Mouse (Mus musculus) midbrain, postnatal 0 days (tissue): ENCODE data around the gene Pkmyt1. TPM values are rescaled to one million over a fixed set of nuclear protein-coding genes. Genes with fewer than 3 reads are reported as not detected.

Experiments used
- ATAC-seq: fragments of 200-750 bp; cut with Nextera tagmentation; 2 replicates; pipeline ENCODE4 v1.8.0; 2017; ENCODE audit warnings: moderate number of reproducible peaks, mild to moderate bottlenecking, moderate TSS enrichment, moderate library complexity; ENCODE audit not compliant: low FRiP score
- DNase-seq: peaks from one replicate; pipeline ENCODE4 v3.0.0-alpha.2; 2015; ENCODE audit warnings: low spot score
- H3K27ac ChIP-seq: fragments of 300-500 bp; sonication (generic); 2 replicates; pipeline ENCODE4 v1.5.1; 2014; ENCODE audit warnings: low read depth, mild to moderate bottlenecking, low read length, mixed read lengths
- H3K27me3 ChIP-seq: fragments of 300-500 bp; sonication (generic); 2 replicates; pipeline ENCODE4 v1.6.1; 2014; ENCODE audit warnings: low read length, control low read depth, mixed read lengths; ENCODE audit not compliant: insufficient read depth
- H3K36me3 ChIP-seq: fragments of 300-500 bp; sonication (generic); 2 replicates; pipeline ENCODE4 v1.6.1; 2014; ENCODE audit warnings: low read length, control low read depth, mixed read lengths; ENCODE audit not compliant: insufficient read depth
- H3K4me1 ChIP-seq: fragments of 300-500 bp; sonication (generic); 2 replicates; pipeline ENCODE4 v1.6.1; 2014; ENCODE audit warnings: mild to moderate bottlenecking, control low read depth, antibody characterized with exemption, low read length, mixed read lengths; ENCODE audit not compliant: insufficient read depth
- H3K4me2 ChIP-seq: fragments of 300-500 bp; sonication (generic); 2 replicates; pipeline ENCODE4 v1.6.1; 2014; ENCODE audit warnings: low read depth, mild to moderate bottlenecking, low read length, mixed read lengths; ENCODE audit not compliant: poor library complexity, severe bottlenecking
- H3K4me3 ChIP-seq: fragments of 300-500 bp; sonication (generic); 2 replicates; pipeline ENCODE4 v1.5.1; 2014; ENCODE audit warnings: low read depth, mild to moderate bottlenecking, low read length, moderate library complexity
- H3K9ac ChIP-seq: fragments of 300-500 bp; sonication (generic); replicated peaks from 2 replicates; pipeline ENCODE4 v1.6.1; 2014; ENCODE audit warnings: mild to moderate bottlenecking, low read length, moderate library complexity, mixed read lengths; ENCODE audit not compliant: poor library complexity, severe bottlenecking
- H3K9me3 ChIP-seq: fragments of 300-500 bp; sonication (generic); 2 replicates; pipeline ENCODE4 v1.6.1; 2016; ENCODE audit warnings: low read length, control low read depth
- CTCF ChIP-seq: IDR thresholded peaks from 2 replicates; pipeline ENCODE4 v1.5.1; 2016; ENCODE audit warnings: antibody characterized with exemption, mild to moderate bottlenecking
- WGBS: fragments of 180-500 bp; shearing (Covaris S2); extraction: QIAGEN DNeasy Blood & Tissue Kit; methylation state at CpG from one replicate; pipeline ENCODE4 v1.1.7; 2014; 5-methylcytosine and 5-hydroxymethylcytosine counted together
- polyA plus RNA-seq: library from polyadenylated mRNA; unstranded; fragments of >200 nt; fragmentation: Nextera tagmentation; extraction: Ambion mirVana; gene quantifications from 2 replicates; pipeline ENCODE4 v1.2.1, GENCODE M21; 2015
- total RNA-seq: library from RNA; depleted of rRNA; stranded (reverse); fragments of >200 nt; gene quantifications from 2 replicates; pipeline ENCODE4 v1.2.3, GENCODE M21; 2014

The Pkmyt1 gene
- total and polyA plus RNA-seq, 2 experiments from 2014 or later = 18.0 to 18.3 TPM

GRCm38 (mm10) chr17:23681086-23681485 is 45.0 kb upstream of the Pkmyt1 start:
- whole genome bisulfite sequencing = 82% methylated on average over 10 of the region's 10 CpGs
- no peak overlapping the region for H3K4me3 ChIP-seq
- no peak overlapping the region for H3K27ac ChIP-seq
- H3K9me3 ChIP-seq = no peaks in the 10 kb centered on the region
- no peak overlapping the region for H3K4me2 ChIP-seq
- TF ChIP-seq CTCF = no peak
- H3K9ac ChIP-seq = no peak overlapping the region
- DNase-seq (no peak), ATAC-seq (no peak)
- peaks cover 6% of the 10 kb centered on the region for H3K4me1 ChIP-seq
- H3K36me3 ChIP-seq = no peaks in the 10 kb centered on the region
- H3K27me3 ChIP-seq = peaks cover 46% of the 10 kb centered on the region

GRCm38 (mm10) chr17:23682092-23682491 is 44.0 kb upstream of the Pkmyt1 start:
- Histone ChIP-seq H3K4me2 (no peak overlapping the region), H3K9ac (no peak overlapping the region), H3K9me3 (no peaks in the 10 kb centered on the region), H3K4me1 (peaks cover 2% of the 10 kb centered on the region; the same call in 1 of the 2 replicates), H3K4me3 (no peak overlapping the region), H3K36me3 (no peaks in the 10 kb centered on the region), H3K27me3 (peaks cover 46% of the 10 kb centered on the region), H3K27ac (no peak overlapping the region)
- 64% methylated on average over 4 of the region's 4 CpGs for WGBS
- no peak for ATAC-seq
- TF ChIP-seq CTCF = no peak
- DNase-seq = no peak

- Histone ChIP-seq H3K4me3 (no peak overlapping the region), H3K9me3 (no peaks in the 10 kb centered on the region), H3K36me3 (no peaks in the 10 kb centered on the region), H3K4me1 (peaks cover 2% of the 10 kb centered on the region; the same call in 1 of the 2 replicates), H3K27me3 (peaks cover 46% of the 10 kb centered on the region), H3K27ac (no peak overlapping the region), H3K4me2 (no peak overlapping the region), H3K9ac (no peak overlapping the region)
- WGBS = 77% methylated on average over 3 of the region's 3 CpGs
- no peak for TF ChIP-seq CTCF
- ATAC-seq (no peak), DNase-seq (no peak)
Observed at GRCm38 (mm10) chr17:23682530-23682929, 43.6 kb upstream of the Pkmyt1 start.

GRCm38 (mm10) chr17:23683226-23683625 is 42.9 kb upstream of the Pkmyt1 start:
- no peak for TF ChIP-seq CTCF
- no peak overlapping the region for H3K4me3 ChIP-seq
- H3K36me3 ChIP-seq = no peaks in the 10 kb centered on the region
- H3K9ac ChIP-seq = no peak overlapping the region
- no peaks in the 10 kb centered on the region for H3K9me3 ChIP-seq
- DNase-seq (no peak), ATAC-seq (no peak)
- peaks cover 46% of the 10 kb centered on the region for H3K27me3 ChIP-seq
- H3K4me2 ChIP-seq = no peak overlapping the region
- H3K4me1 ChIP-seq = peaks cover 2% of the 10 kb centered on the region; the same call in 1 of the 2 replicates
- no peak overlapping the region for H3K27ac ChIP-seq
- WGBS = 36% methylated on average over 15 of the region's 15 CpGs

GRCm38 (mm10) chr17:23683856-23684672 is 42.1 kb upstream of the Pkmyt1 start, which contains the start of gene Cldn9:
Gene Cldn9 (minus strand): TSS chr17:23684026.
- Histone ChIP-seq H3K4me1 (peaks cover 2% of the 10 kb centered on the region; the same call in 1 of the 2 replicates), H3K9me3 (no peaks in the 10 kb centered on the region), H3K4me2 (no peak within 1 kb of the TSS), H3K9ac (no peak within 1 kb of the TSS), H3K27me3 (peaks cover 43% of the 10 kb centered on the region), H3K27ac (no peak within 1 kb of the TSS), H3K36me3 (no peaks in the 10 kb centered on the region), H3K4me3 (no peak within 1 kb of the TSS)
- peak; percentile 20; the same call in 1 of the 2 replicates for ATAC-seq
- no peak for DNase-seq
- WGBS = 20% methylated on average over 15 of the region's 15 CpGs
- no peak for TF ChIP-seq CTCF

- peaks cover 8% of the 10 kb centered on the region for H3K27me3 ChIP-seq
- WGBS = 55% methylated on average over 1 of the region's 1 CpGs
- no peak overlapping the region for H3K4me3 ChIP-seq
- no peak overlapping the region for H3K27ac ChIP-seq
- H3K4me1 ChIP-seq = no peaks in the 10 kb centered on the region
- H3K36me3 ChIP-seq = no peaks in the 10 kb centered on the region
- no peak overlapping the region for H3K4me2 ChIP-seq
- DNase-seq (no peak), ATAC-seq (no peak)
- H3K9ac ChIP-seq = no peak overlapping the region
- no peak for TF ChIP-seq CTCF
- no peaks in the 10 kb centered on the region for H3K9me3 ChIP-seq
Observed at GRCm38 (mm10) chr17:23694491-23694890, 31.6 kb upstream of the Pkmyt1 start.
